Mouse (Mus musculus) hindbrain, embryonic 12.5 days (tissue): Measurements from ENCODE around the gene Csnk1d. TPM values are rescaled to one million over a fixed set of nuclear protein-coding genes. Genes with fewer than 3 reads are reported as not detected.

ENCODE experiments used
- ATAC-seq: fragments of 200-750 bp; cut with Nextera tagmentation; 2 replicates; pipeline ENCODE4 v1.8.0; 2017; ENCODE audit warnings: moderate TSS enrichment; ENCODE audit not compliant: low FRiP score
- H3K27ac ChIP-seq: fragments of 300-500 bp; sonication (generic); 2 replicates; pipeline ENCODE4 v1.5.1; 2016; ENCODE audit warnings: mild to moderate bottlenecking
- H3K27me3 ChIP-seq: fragments of 300-500 bp; sonication (generic); 2 replicates; pipeline ENCODE4 v1.6.1; 2016; ENCODE audit warnings: mild to moderate bottlenecking
- H3K36me3 ChIP-seq: fragments of 300-500 bp; sonication (generic); 2 replicates; pipeline ENCODE4 v1.6.1; 2016; ENCODE audit warnings: mild to moderate bottlenecking
- H3K4me1 ChIP-seq: fragments of 300-500 bp; sonication (generic); 2 replicates; pipeline ENCODE4 v1.6.1; 2016
- H3K4me2 ChIP-seq: fragments of 300-500 bp; sonication (generic); replicated peaks from 2 replicates; pipeline ENCODE4 v1.6.1; 2016; ENCODE audit warnings: mild to moderate bottlenecking
- H3K4me3 ChIP-seq: fragments of 300-500 bp; sonication (generic); 2 replicates; pipeline ENCODE4 v1.5.1; 2016; ENCODE audit warnings: mild to moderate bottlenecking
- H3K9ac ChIP-seq: fragments of 300-500 bp; sonication (generic); 2 replicates; pipeline ENCODE4 v1.6.1; 2016; ENCODE audit warnings: mild to moderate bottlenecking, moderate library complexity
- H3K9me3 ChIP-seq: fragments of 300-500 bp; sonication (generic); replicated peaks from 2 replicates; pipeline ENCODE4 v1.6.1; 2016; ENCODE audit warnings: mild to moderate bottlenecking
- WGBS: fragments of 180-500 bp; shearing (Covaris S2); methylation state at CpG from one replicate; pipeline ENCODE4 v1.1.7; 2016; 5-methylcytosine and 5-hydroxymethylcytosine counted together
- polyA plus RNA-seq: library from polyadenylated mRNA; unstranded; fragments of >200 nt; fragmentation: Nextera tagmentation; extraction: Ambion mirVana; gene quantifications from 2 replicates; pipeline ENCODE4 v1.2.1, GENCODE M21; 2016

Gene Csnk1d
- polyA plus RNA-seq, 1 experiment from 2014 or later: 171 TPM

GRCm38 (mm10) chr11:120922528-120922927 is 68.6 kb downstream of the Csnk1d start:
- Histone ChIP-seq H3K27ac (no peak overlapping the region), H3K9me3 (no peaks in the 10 kb centered on the region), H3K36me3 (peaks cover 40% of the 10 kb centered on the region), H3K4me2 (no peak overlapping the region), H3K4me1 (no peaks in the 10 kb centered on the region), H3K27me3 (no peaks in the 10 kb centered on the region), H3K4me3 (no peak overlapping the region), H3K9ac (no peak overlapping the region)
- WGBS: 100% methylated on average over 3 of the region's 3 CpGs
- ATAC-seq: no peak

- Histone ChIP-seq H3K4me1 (no peaks in the 10 kb centered on the region), H3K4me3 (no peak overlapping the region), H3K9me3 (no peaks in the 10 kb centered on the region), H3K36me3 (peaks cover 45% of the 10 kb centered on the region), H3K27me3 (no peaks in the 10 kb centered on the region), H3K4me2 (no peak overlapping the region), H3K27ac (no peak overlapping the region), H3K9ac (no peak overlapping the region)
- whole genome bisulfite sequencing: 95% methylated on average over 5 of the region's 5 CpGs
- ATAC-seq: no peak
Measured at GRCm38 (mm10) chr11:120917756-120918155, 73.4 kb downstream of the Csnk1d start.

DNA sequence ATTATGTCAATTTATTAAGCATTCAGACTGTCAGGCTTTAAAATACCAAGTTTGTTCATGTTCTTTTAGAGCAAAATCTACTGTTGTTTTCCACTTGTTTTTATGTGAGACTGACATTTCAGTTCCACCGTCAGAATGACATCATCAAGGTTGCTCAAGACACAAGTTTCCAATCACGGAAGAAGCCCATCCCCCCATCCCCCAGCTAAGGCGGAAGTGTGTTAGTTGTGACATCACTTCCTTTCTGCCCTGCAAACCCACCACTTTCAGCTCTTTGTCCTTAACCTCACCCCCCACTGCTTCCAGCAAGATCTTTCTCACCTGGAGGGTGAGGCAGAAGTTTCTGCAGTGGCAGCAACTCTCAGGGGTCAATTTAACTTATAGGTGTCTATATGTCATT is 74.7 kb downstream of the Csnk1d start:
- ATAC-seq: no peak
- Histone ChIP-seq H3K27me3 (no peaks in the 10 kb centered on the region), H3K36me3 (peaks cover 41% of the 10 kb centered on the region), H3K9ac (no peak overlapping the region), H3K4me1 (no peaks in the 10 kb centered on the region), H3K4me2 (no peak overlapping the region), H3K27ac (no peak overlapping the region), H3K4me3 (no peak overlapping the region), H3K9me3 (no peaks in the 10 kb centered on the region)
- 83% methylated on average over 3 of the region's 3 CpGs for WGBS

DNA sequence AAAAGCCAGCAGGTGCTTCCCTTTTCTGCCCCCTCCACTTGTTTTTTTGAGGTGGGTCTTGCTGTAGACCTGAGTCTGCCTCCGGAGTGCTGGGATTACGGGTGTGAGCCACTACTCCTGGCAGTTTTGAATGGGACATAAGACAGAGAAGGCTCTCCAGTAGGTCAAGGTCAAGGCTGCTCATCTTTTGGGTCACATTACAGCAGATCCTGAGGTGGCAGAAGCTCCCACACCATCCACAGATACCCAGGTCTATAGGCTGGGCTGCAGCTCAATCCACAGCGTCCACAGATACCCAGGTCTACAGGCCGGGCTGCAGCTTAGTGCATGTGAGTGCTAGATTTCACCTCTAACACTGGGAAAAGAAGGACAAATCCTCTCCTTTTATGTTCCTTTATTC is 77.3 kb downstream of the Csnk1d start:
- no peak for ATAC-seq
- Histone ChIP-seq H3K4me3 (no peak overlapping the region), H3K9ac (no peak overlapping the region), H3K9me3 (no peaks in the 10 kb centered on the region), H3K4me1 (no peaks in the 10 kb centered on the region), H3K27me3 (no peaks in the 10 kb centered on the region), H3K36me3 (peaks cover 22% of the 10 kb centered on the region; the same call in 1 of the 2 replicates), H3K4me2 (no peak overlapping the region), H3K27ac (no peak overlapping the region)
- 100% methylated on average over 4 of the region's 4 CpGs for WGBS

Other genes starting within 250 kb of the Csnk1d start
- gene Hmga1b, start 228.5 kb downstream of the Csnk1d start, polyA plus RNA-seq: 3.0 and 4.0 TPM in 2 replicates
- 68.5 and 70.1 TPM in 2 replicates for gene Rfng, start 207.1 kb downstream of the Csnk1d start, polyA plus RNA-seq
- 223 and 232 TPM in 2 replicates for gene Gps1, start 207.1 kb downstream of the Csnk1d start, polyA plus RNA-seq
- 54.5 and 60.0 TPM in 2 replicates for gene Dus1l, start 194.9 kb downstream of the Csnk1d start, polyA plus RNA-seq
- gene Fasn, start 166.8 kb downstream of the Csnk1d start, polyA plus RNA-seq: 115 and 120 TPM in 2 replicates
- gene Ccdc57, start 58.5 kb downstream of the Csnk1d start, polyA plus RNA-seq: 6.0 TPM in 2 replicates
- gene Slc16a3, start 42.9 kb downstream of the Csnk1d start, polyA plus RNA-seq: 43.9 and 45.9 TPM in 2 replicates
- gene Cd7, start 48.1 kb upstream of the Csnk1d start, polyA plus RNA-seq: not detected in 2 replicates
- not detected in 2 replicates for gene Sectm1b, start 72.2 kb upstream of the Csnk1d start, polyA plus RNA-seq
- gene Sectm1a, start 89.9 kb upstream of the Csnk1d start, polyA plus RNA-seq: not detected in 2 replicates
- gene Tex19.2, start 127.3 kb upstream of the Csnk1d start, polyA plus RNA-seq: not detected in 2 replicates
- not detected in 2 replicates for gene Tex19.1, start 154.8 kb upstream of the Csnk1d start, polyA plus RNA-seq
- 0.32 and 0.35 TPM in 2 replicates for gene Uts2r, start 168.9 kb upstream of the Csnk1d start, polyA plus RNA-seq
- 9.6 and 11.7 TPM in 2 replicates for gene Hexdc, start 213.1 kb upstream of the Csnk1d start, polyA plus RNA-seq
- gene Ogfod3, start 213.4 kb upstream of the Csnk1d start, polyA plus RNA-seq: 17.7 and 19.2 TPM in 2 replicates
- gene Cybc1, start 238.0 kb upstream of the Csnk1d start, polyA plus RNA-seq: 40.6 and 40.8 TPM in 2 replicates
- 86.0 and 87.3 TPM in 2 replicates for gene Narf, start 245.9 kb upstream of the Csnk1d start, polyA plus RNA-seq